Mouse (Mus musculus) forebrain, embryonic 16.5 days (tissue): ENCODE measurements around the gene Tradd. TPM values are rescaled to one million over a fixed set of nuclear protein-coding genes. Genes with fewer than 3 reads are reported as not detected.
"Not testable (repeated sequence)": the region's sequence is repeated elsewhere in the genome, so short reads cannot be mapped to it uniquely, and the experiment has no call there.

Experiments used
- ATAC-seq: fragments of 200-750 bp; cut with Nextera tagmentation; 2 replicates; pipeline ENCODE4 v1.8.0; 2017; ENCODE audit warnings: mild to moderate bottlenecking, moderate library complexity
- H3K27ac ChIP-seq: fragments of 300-500 bp; sonication (generic); 2 replicates; pipeline ENCODE4 v1.5.1; 2014; ENCODE audit warnings: low read length, control low read depth
- H3K27me3 ChIP-seq: fragments of 300-500 bp; sonication (generic); replicated peaks from 2 replicates; pipeline ENCODE4 v1.6.1; 2014; ENCODE audit warnings: low read length; ENCODE audit not compliant: control insufficient read depth, insufficient read depth
- H3K36me3 ChIP-seq: fragments of 300-500 bp; sonication (generic); 2 replicates; pipeline ENCODE4 v1.6.1; 2014; ENCODE audit not compliant: control insufficient read depth, insufficient read depth
- H3K4me1 ChIP-seq: fragments of 300-500 bp; sonication (generic); replicated peaks from 2 replicates; pipeline ENCODE4 v1.6.1; 2014; ENCODE audit warnings: low read length; ENCODE audit not compliant: control insufficient read depth, insufficient read depth
- H3K4me2 ChIP-seq: fragments of 300-500 bp; sonication (generic); 2 replicates; pipeline ENCODE4 v1.6.1; 2014; ENCODE audit warnings: mild to moderate bottlenecking, low read length, control low read depth
- H3K4me3 ChIP-seq: fragments of 300-500 bp; sonication (generic); replicated peaks from 2 replicates; pipeline ENCODE4 v1.5.1; 2014; ENCODE audit warnings: mild to moderate bottlenecking, low read length, control low read depth
- H3K9ac ChIP-seq: fragments of 300-500 bp; sonication (generic); replicated peaks from 2 replicates; pipeline ENCODE4 v1.6.1; 2014; ENCODE audit warnings: low read depth, low read length, control low read depth
- H3K9me3 ChIP-seq: fragments of 300-500 bp; sonication (generic); 2 replicates; pipeline ENCODE4 v1.6.1; 2016; ENCODE audit warnings: low read length; ENCODE audit not compliant: control insufficient read depth
- WGBS: fragments of 180-500 bp; shearing (Covaris S2); extraction: QIAGEN DNeasy Blood & Tissue Kit; methylation state at CpG from one replicate; pipeline ENCODE4 v1.1.7; 2014; 5-methylcytosine and 5-hydroxymethylcytosine counted together
- polyA plus RNA-seq: library from polyadenylated mRNA; unstranded; fragments of >200 nt; fragmentation: Nextera tagmentation; extraction: Ambion mirVana; gene quantifications from 2 replicates; pipeline ENCODE4 v1.2.1, GENCODE M21; 2015

Tradd gene
- polyA plus RNA-seq, 1 experiment from 2014 or later, result 27.3 TPM

DNA sequence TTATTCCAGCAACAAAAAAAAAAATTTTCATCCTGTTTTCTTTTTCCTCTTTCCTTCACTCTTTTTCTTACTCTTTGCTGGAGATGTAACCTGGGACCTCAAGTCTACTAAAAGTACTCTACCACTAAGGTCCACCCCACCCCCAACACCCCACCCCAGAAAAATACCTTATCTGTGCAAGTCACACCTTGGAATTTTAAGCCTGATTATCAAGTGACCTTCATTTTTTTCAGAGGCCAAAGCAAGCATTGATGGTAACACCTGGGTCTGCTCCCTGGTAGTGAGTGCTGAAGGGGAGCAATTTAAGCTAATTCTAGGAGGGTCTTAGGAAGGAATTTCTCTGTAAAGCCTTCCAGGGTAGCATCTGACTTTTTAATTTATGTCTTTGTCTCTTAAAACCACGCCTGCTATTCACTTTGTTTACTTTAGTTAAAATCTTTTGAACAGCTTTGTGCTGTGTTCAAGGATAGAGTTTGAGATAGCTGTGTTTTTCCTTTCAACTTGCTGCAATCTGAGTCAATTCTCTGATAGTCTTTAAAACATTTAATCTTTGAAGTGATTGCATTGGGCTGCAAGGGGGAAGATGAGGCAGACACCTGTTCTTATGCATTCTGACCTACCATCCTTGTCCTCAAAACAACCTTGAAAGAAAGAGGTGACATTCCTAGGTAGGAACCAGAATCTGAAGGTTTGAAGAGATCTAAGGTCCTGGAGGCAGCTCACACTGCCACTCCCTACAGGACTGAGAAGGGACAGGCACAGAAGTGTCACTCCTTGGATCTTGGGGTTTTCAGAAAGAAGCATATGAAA is 31.1 kb downstream of the Tradd start:
- Histone ChIP-seq H3K4me1 (no peaks in the 10 kb centered on the region), H3K27ac (no peak overlapping the region), H3K9me3 (no peaks in the 10 kb centered on the region), H3K27me3 (no peaks in the 10 kb centered on the region), H3K4me2 (no peak overlapping the region), H3K9ac (no peak overlapping the region), H3K36me3 (0 out of 2 replicates have a peak, but pooled peaks cover 3% of the 10 kb centered on the region), H3K4me3 (no peak overlapping the region)
- no peak for ATAC-seq
- 80% methylated on average over 1 of the region's 1 CpGs for WGBS

DNA sequence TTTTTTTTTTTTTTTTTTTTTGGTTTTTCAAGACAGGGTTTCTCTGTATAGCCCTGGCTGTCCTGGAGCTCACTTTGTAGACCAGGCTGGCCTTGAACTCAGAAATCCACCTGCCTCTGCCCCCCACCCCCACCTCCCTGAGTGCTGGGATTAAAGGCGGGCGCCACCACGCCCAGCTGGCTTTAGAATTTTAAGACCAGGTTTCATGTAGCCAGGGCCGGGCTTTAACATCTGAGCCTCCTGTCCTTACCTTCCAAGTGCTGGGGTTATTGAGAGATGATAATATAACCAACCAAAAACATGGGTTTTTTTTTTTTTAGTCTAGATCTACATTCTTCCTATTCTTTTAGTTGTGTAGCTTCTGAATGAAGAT is 32.1 kb downstream of the Tradd start:
- ATAC-seq, H3K4me1 ChIP-seq, H3K36me3 ChIP-seq, H3K27me3 ChIP-seq, H3K27ac ChIP-seq, H3K4me3 ChIP-seq, H3K4me2 ChIP-seq, H3K9me3 ChIP-seq, H3K9ac ChIP-seq: not testable (repeated sequence)
- 95% methylated on average over 4 of the region's 4 CpGs for WGBS

DNA sequence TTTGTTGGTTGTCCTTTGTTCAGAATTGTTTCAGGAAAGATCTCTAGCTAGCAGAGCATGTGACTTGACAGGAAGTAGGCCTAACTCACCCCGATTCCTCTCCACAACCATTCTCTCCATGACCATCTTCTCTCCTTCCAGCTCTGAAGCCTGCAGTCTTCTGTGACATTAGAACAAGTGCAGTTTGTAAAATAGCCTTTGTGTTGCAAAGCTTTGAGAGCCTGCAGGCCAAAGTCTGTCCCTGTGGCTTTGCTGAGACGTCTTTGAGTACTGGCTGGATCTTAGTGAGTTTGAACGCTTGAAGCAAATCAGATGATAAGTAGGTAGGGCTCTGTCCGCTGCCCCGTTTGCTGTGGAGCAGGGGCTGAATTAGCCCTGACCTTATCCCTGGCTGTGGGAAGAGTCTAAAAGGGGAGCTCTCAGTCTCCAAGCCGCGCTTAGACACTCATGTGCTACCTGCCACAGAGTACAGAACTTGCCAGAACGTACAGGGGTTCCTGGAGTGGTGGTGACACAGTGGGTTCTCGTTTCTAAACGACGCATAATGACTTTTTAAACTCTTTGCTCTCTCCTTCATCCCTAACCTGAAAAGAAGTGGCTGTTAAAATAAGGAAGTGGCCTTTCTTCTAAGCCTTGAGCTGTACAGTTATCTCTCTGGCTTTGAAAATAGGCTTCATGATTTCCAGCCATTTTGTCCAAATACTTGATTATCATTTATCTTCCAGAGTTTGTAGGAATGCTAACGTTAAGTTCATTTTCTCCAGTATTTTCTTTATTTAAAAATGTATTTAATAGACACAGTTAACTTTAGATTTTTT is 32.7 kb downstream of the Tradd start:
- H3K9me3 ChIP-seq, result no peaks in the 10 kb centered on the region
- no peak overlapping the region for H3K4me3 ChIP-seq
- no peak for ATAC-seq
- no peaks in the 10 kb centered on the region for H3K4me1 ChIP-seq
- no peak overlapping the region for H3K4me2 ChIP-seq
- H3K36me3 ChIP-seq, result 0 out of 2 replicates have a peak, but pooled peaks cover 3% of the 10 kb centered on the region
- no peak overlapping the region for H3K27ac ChIP-seq
- H3K9ac ChIP-seq, result no peak overlapping the region
- H3K27me3 ChIP-seq, result no peaks in the 10 kb centered on the region
- WGBS, result 88% methylated on average over 12 of the region's 12 CpGs

DNA sequence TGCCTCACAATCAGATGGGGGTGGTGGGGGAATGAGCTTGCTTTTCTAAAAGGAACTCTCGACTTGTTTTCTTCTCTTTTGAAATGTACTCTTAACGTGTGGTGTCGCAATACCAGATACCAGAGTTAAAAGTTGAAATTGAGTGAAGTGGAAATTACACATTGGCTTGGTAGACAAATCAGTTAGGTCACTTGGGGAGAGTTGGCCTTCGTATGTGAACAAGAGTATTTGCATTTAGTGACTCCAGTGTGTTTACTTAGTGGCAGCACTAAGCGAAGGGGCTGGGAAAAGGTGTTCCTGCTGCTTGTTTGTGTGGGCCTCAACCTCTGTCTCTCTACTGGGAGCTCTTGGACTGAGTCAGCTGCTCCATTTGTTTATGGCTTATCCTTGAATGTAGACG is 38.5 kb downstream of the Tradd start:
- H3K9ac ChIP-seq, result peak overlapping the region; percentile 77
- no peaks in the 10 kb centered on the region for H3K9me3 ChIP-seq
- peak overlapping the region; percentile 90 for H3K4me2 ChIP-seq
- H3K4me1 ChIP-seq, result peaks cover 17% of the 10 kb centered on the region
- ATAC-seq, result no peak
- H3K4me3 ChIP-seq, result peak overlapping the region; percentile 66
- WGBS, result 38% methylated on average over 6 of the region's 6 CpGs
- H3K27ac ChIP-seq, result no peak overlapping the region
- no peaks in the 10 kb centered on the region for H3K27me3 ChIP-seq
- H3K36me3 ChIP-seq, result no peaks in the 10 kb centered on the region

DNA sequence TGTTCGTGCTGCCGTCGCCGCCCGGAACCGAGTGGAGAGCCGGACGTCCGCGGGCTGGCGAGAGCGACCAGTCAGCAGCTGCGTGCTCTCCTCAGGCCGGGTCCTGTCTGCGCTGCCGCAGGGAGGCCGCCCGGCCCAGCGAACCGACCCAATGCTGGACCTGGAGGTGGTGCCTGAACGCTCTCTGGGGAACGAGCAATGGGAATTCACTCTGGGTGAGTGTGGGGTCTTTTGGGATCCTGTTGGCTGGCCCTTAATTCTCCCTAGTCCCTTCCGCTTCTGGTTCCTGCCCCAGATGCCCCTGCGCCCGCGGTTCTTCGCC is 39.2 kb downstream of the Tradd start:
- Histone ChIP-seq H3K4me3 (peak overlapping the region; percentile 66), H3K9ac (peak overlapping the region; percentile 77), H3K27ac (peak overlapping the region; percentile 37), H3K4me1 (peaks cover 17% of the 10 kb centered on the region), H3K27me3 (no peaks in the 10 kb centered on the region), H3K9me3 (no peaks in the 10 kb centered on the region), H3K36me3 (no peaks in the 10 kb centered on the region), H3K4me2 (peak overlapping the region; percentile 90)
- no peak; the same call in 1 of the 2 replicates for ATAC-seq
- under 1% methylated on average over 27 of the region's 27 CpGs for WGBS

DNA sequence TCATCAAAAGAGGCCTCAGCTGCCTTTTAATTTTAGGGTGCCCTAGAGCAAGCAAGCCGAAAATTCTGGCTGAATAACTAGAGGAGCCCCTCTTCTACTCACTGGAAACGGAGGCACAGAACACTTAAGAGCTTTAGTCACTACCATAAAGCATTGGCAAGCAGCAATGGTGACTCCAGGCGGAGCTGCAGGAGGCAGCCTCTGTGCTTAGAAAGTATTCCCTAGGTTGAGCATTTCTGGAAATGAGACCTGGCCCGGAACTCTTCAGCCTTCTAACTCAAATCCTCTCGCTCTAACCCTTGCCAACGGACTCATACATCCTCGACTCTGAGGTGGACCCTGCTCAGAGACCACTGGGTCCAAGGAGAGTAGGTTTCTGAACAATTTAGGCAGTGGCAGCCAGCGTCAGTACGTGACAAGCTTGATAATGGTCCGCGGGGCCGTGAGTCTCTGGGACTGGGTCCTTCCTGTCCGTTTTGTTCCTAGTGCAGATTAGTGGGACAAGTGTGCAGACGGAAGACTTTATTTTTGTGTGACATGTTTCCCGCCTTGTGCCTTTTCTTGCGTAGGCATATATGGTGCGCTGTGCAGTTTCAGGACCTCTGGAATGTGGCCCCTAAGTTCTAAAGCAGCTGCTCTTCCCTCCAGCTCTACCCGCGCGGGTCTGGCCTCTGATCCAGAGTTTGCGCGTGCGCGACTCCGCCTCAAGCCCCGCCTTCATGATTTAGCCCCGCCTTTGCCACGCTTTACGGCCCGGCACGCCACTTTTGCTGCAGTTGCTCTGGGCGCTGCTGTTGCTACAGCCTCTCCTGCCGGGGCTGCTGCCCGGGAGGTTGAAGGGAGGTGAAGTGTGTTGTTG is 39.8 kb downstream of the Tradd start, which contains the start of gene D230025D16Rik:
TSS of gene D230025D16Rik (plus strand) at position 733 of the 859 bp plus-strand sequence.
- Histone ChIP-seq H3K9ac (peak within 1 kb of the TSS; percentile 77), H3K27me3 (no peaks in the 10 kb centered on the region), H3K9me3 (no peaks in the 10 kb centered on the region), H3K4me2 (peak within 1 kb of the TSS; percentile 90), H3K36me3 (no peaks in the 10 kb centered on the region), H3K27ac (peak within 1 kb of the TSS; percentile 39), H3K4me1 (peaks cover 17% of the 10 kb centered on the region), H3K4me3 (peak within 1 kb of the TSS; percentile 66)
- WGBS, result 1% methylated on average over 34 of the region's 34 CpGs
- ATAC-seq, result peak; percentile 95

DNA sequence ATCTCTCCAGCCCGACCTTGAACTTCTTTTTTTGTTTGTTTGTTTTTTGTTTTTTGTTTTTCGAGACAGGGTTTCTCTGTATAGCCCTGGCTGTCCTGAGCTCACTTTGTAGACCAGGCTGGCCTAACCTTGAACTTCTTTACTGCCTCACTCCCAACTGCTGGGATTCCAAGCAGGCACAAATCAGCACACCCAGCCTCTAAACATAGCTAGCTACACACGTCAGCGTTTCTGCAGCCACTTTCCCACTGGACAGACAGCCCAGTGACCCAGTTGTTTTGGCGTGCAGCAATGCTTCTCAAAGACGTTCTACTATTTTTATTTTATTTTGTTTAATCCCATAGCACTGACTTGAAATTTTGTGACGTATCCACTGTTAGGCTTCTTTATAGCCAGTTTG is 40.6 kb downstream of the Tradd start:
- H3K9me3 ChIP-seq, result no peaks in the 10 kb centered on the region
- 79% methylated on average over 7 of the region's 7 CpGs for WGBS
- no peaks in the 10 kb centered on the region for H3K36me3 ChIP-seq
- no peaks in the 10 kb centered on the region for H3K27me3 ChIP-seq
- H3K4me3 ChIP-seq, result no peak overlapping the region
- H3K9ac ChIP-seq, result no peak overlapping the region
- H3K4me1 ChIP-seq, result peaks cover 17% of the 10 kb centered on the region
- H3K4me2 ChIP-seq, result no peak overlapping the region
- H3K27ac ChIP-seq, result no peak overlapping the region
- ATAC-seq, result no peak

DNA sequence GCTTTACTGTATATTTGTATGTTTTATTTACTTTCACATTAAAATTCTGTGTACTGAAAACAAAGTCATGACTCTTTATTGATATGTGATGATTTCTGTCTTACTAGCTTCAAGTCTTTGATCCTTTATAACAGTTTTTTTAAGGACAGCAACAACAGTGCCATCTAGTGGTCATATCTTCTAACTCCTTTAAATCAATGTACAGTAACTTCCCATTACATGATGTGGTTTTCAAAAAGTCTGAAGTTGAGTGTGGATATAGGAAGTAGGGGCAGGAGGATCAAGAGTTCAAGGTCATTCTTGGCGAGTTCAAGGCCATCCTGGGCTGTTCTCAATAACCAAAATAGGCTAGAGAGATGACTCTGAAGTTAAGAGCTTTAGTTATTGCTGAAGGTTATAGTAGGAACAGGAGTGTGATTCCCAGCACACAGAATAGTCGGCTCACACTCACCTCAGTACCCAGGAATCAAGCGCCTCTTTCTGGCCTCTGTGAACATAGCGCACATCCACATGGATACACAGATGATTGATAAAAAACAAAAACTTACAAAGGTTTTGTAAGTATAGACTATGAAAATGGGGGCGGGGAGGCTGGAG is 46.4 kb downstream of the Tradd start:
- Histone ChIP-seq H3K27me3 (no peaks in the 10 kb centered on the region), H3K36me3 (no peaks in the 10 kb centered on the region), H3K27ac (no peak overlapping the region), H3K4me2 (no peak overlapping the region), H3K4me1 (no peaks in the 10 kb centered on the region), H3K4me3 (no peak overlapping the region), H3K9ac (no peak overlapping the region), H3K9me3 (no peaks in the 10 kb centered on the region)
- peak; percentile 36; the same call in 1 of the 2 replicates for ATAC-seq
- 83% methylated on average over 5 of the region's 5 CpGs for WGBS
